Mouse (Mus musculus): ENCODE data around the gene Rsl1d1. TPM values are rescaled to one million over a fixed set of nuclear protein-coding genes. Genes with fewer than 3 reads are reported as not detected.
A peak's percentile ranks its signal among the peaks of the same experiment; 100 is the strongest.

The Rsl1d1 gene
- total RNA-seq (2012; rRNA removed) (177 and 244 TPM in 2 replicates), total RNA-seq (2014; rRNA removed) (697 and 769 TPM in 2 replicates), polyA plus RNA-seq (2012; ENCODE audit: insufficient read length, low read depth) (494 and 495 TPM in 2 replicates)

- in situ Hi-C loops (cut with MboI; ENCODE audit: low pct_ligation_motif_present, low pct_unique_long_range_greater_than_20kb, low sequenced_read_pairs) = no loop called here
- H3K36me3 ChIP-seq (replicated peaks in 1 of 2; ENCODE audit: control insufficient read depth in 1 of 2, insufficient read depth in 1 of 2, low read length in 1 of 2) = peaks cover 34 to 58% of the 10 kb centered on the region in 2 experiments
- dilution Hi-C loops (cut with MboI; ENCODE audit: extremely low pct_ligation_motif_present, extremely low pct_unique_long_range_greater_than_20kb, low sequenced_read_pairs) = no loop called here
- TF ChIP-seq JUND (conservative IDR thresholded peaks at IDR 0.05; ENCODE audit: low read depth, low read length) = peak; percentile 77
- peak; percentile 98 for TF ChIP-seq POLR2AphosphoS2 (IDR thresholded peaks at IDR 0.05; ENCODE audit: low read depth, low read length)
- 0 out of 2 replicates have a peak, but pooled peaks have one; percentile 16 for TF ChIP-seq MAFK (IDR thresholded peaks at IDR 0.05; ENCODE audit: insufficient replicate concordance, low read length)
- 0 out of 2 replicates have a peak, but pooled peaks have one; percentile 35 for TF ChIP-seq ZNF384 (IDR thresholded peaks at IDR 0.05; ENCODE audit: low read depth, low read length)
- TF ChIP-seq POLR2A (IDR thresholded peaks at IDR 0.05; ENCODE audit: low read depth, low read length) = peak; percentile 100
- TF ChIP-seq ELF1 (IDR thresholded peaks at IDR 0.05; ENCODE audit: low read depth, low read length) = peak; percentile 90
- no peak for TF ChIP-seq CTCF (conservative IDR thresholded peaks at IDR 0.05 in 1 of 2, IDR thresholded peaks at IDR 0.05 in 1 of 2; ENCODE audit: low read depth in 2 of 2, low read length in 2 of 2)
- peak; percentile 68 for TF ChIP-seq ETS1 (conservative IDR thresholded peaks at IDR 0.05; ENCODE audit: low read depth, low read length)
- no peak for TF ChIP-seq PAX5 (IDR thresholded peaks at IDR 0.05; ENCODE audit: low read length)
- TF ChIP-seq SMC3 (IDR thresholded peaks at IDR 0.05; ENCODE audit: low read depth, low read length) = no peak
- no peak for TF ChIP-seq USF2 (conservative IDR thresholded peaks at IDR 0.05; ENCODE audit: low read depth, low read length)
- TF ChIP-seq USF1 (IDR thresholded peaks at IDR 0.05; ENCODE audit: low read depth, low read length) = no peak; the same call in 1 of the 2 replicates
- TF ChIP-seq CHD1 (IDR thresholded peaks at IDR 0.05; ENCODE audit: low read depth, low read length) = peak; percentile 84
- peak; percentile 48; the same call in 1 of the 2 replicates for TF ChIP-seq EP300 (IDR thresholded peaks at IDR 0.05; ENCODE audit: low read length)
- TF ChIP-seq KAT2A (IDR thresholded peaks at IDR 0.05; ENCODE audit: insufficient replicate concordance, low read length) = peak; percentile 97
- TF ChIP-seq UBTF (IDR thresholded peaks at IDR 0.05; ENCODE audit: low read depth, low read length) = peak; percentile 52; the same call in 1 of the 2 replicates
- peak; percentile 98 for TF ChIP-seq MAX (IDR thresholded peaks at IDR 0.05; ENCODE audit: low read length)
- TF ChIP-seq ZMIZ1 (IDR thresholded peaks at IDR 0.05; ENCODE audit: low read depth, low read length) = peak; percentile 95
- TF ChIP-seq ZKSCAN1 (IDR thresholded peaks at IDR 0.05; ENCODE audit: borderline replicate concordance, low read depth, low read length) = no peak; the same call in 1 of the 2 replicates
- TF ChIP-seq NRF1 (IDR thresholded peaks at IDR 0.05; ENCODE audit: low read depth, low read length) = peak; percentile 94
- TF ChIP-seq E2F4 (IDR thresholded peaks at IDR 0.05; ENCODE audit: insufficient replicate concordance, low read depth, low read length) = peak; percentile 99
- TF ChIP-seq BHLHE40 (IDR thresholded peaks at IDR 0.05; ENCODE audit: low read depth, low read length) = peak; percentile 60
- no peak for TF ChIP-seq ZC3H11A (IDR thresholded peaks at IDR 0.05; ENCODE audit: low read depth, low read length)
- peak; percentile 97 for TF ChIP-seq CHD2 (IDR thresholded peaks at IDR 0.05; ENCODE audit: low read length)
- TF ChIP-seq HCFC1 (IDR thresholded peaks at IDR 0.05; ENCODE audit: low read depth, low read length) = peak; percentile 95
- peak; percentile 87 for TF ChIP-seq MEF2A (IDR thresholded peaks at IDR 0.05; ENCODE audit: borderline replicate concordance, low read depth, low read length)
- TF ChIP-seq RAD21 (IDR thresholded peaks at IDR 0.05; ENCODE audit: low read depth, low read length) = no peak
- TF ChIP-seq JUN (IDR thresholded peaks at IDR 0.05; ENCODE audit: insufficient read depth, low read depth, low read length) = peak; percentile 73
- TF ChIP-seq RCOR1 (conservative IDR thresholded peaks at IDR 0.05; ENCODE audit: low read depth, low read length) = peak; percentile 88
- TF ChIP-seq IRF4 (IDR thresholded peaks at IDR 0.05; ENCODE audit: low read depth, low read length) = peak; percentile 64; the same call in 1 of the 2 replicates
- TF ChIP-seq MAZ (IDR thresholded peaks at IDR 0.05; ENCODE audit: low read depth, low read length) = peak; percentile 91
- TF ChIP-seq MXI1 (IDR thresholded peaks at IDR 0.05; ENCODE audit: low read depth, low read length) = peak; percentile 99
- peak; percentile 98 for TF ChIP-seq SIN3A (IDR thresholded peaks at IDR 0.05; ENCODE audit: low read length)
- TF ChIP-seq NELFE (IDR thresholded peaks at IDR 0.05; ENCODE audit: low read depth, low read length) = peak; percentile 99
- peak; percentile 97 for TF ChIP-seq TBP (conservative IDR thresholded peaks at IDR 0.05; ENCODE audit: low read depth, low read length)
- peak; percentile 99 for TF ChIP-seq TCF12 (IDR thresholded peaks at IDR 0.05; ENCODE audit: low read depth, low read length)
- peak; percentile 66; the same call in 1 of the 2 replicates for TF ChIP-seq GABPA (IDR thresholded peaks at IDR 0.05; ENCODE audit: insufficient replicate concordance, low read depth, low read length)
These were observed at the start of gene Rsl1d1 for GRCm38 (mm10) chr16:11202571-11203554. Gene Rsl1d1 (minus strand): TSS chr16:11203331.

More at GRCm38 (mm10) chr16:11202571-11203554, at the start of gene Rsl1d1:
- peaks cover 64% of the 10 kb centered on the region for H3K79me2 ChIP-seq (replicated peaks; ENCODE audit: control insufficient read depth, extremely low read depth, insufficient read depth, poor library complexity, severe bottlenecking)
- DNase-seq (ENCODE audit: extremely low read depth) = peak; percentile 99
- peaks cover 3 to 58% of the 10 kb centered on the region in 2 experiments for H3K4me1 ChIP-seq (ENCODE audit: control insufficient read depth in 1 of 2, insufficient read depth in 2 of 2)
- H3K9me3 ChIP-seq (replicated peaks; ENCODE audit: low read length) = no peaks in the 10 kb centered on the region
- H3K27ac ChIP-seq (ENCODE audit: insufficient read depth, low read depth) = peak within 1 kb of the TSS; percentile 37
- peak within 1 kb of the TSS; percentile 99 for H3K4me2 ChIP-seq (ENCODE audit: insufficient read depth, low read depth, poor library complexity, severe bottlenecking)
- H3K27me3 ChIP-seq (replicated peaks) = no peaks in the 10 kb centered on the region
- H3K9ac ChIP-seq (ENCODE audit: insufficient read depth, low read depth) = peak within 1 kb of the TSS; percentile 88
- H3K4me3 ChIP-seq (replicated peaks in 1 of 3; ENCODE audit: low read depth in 2 of 3, low read length in 2 of 3, poor library complexity in 1 of 3) = peak within 1 kb of the TSS; percentile 66 to 83 (median 68)

Data from CH12.LX (cell line).